Mouse (Mus musculus): ENCODE data around the gene Igll1. TPM values are rescaled to one million over a fixed set of nuclear protein-coding genes. Genes with fewer than 3 reads are reported as not detected.

The Igll1 gene
- polyA plus RNA-seq, 1 experiment from 2014 or later = not detected

DNA sequence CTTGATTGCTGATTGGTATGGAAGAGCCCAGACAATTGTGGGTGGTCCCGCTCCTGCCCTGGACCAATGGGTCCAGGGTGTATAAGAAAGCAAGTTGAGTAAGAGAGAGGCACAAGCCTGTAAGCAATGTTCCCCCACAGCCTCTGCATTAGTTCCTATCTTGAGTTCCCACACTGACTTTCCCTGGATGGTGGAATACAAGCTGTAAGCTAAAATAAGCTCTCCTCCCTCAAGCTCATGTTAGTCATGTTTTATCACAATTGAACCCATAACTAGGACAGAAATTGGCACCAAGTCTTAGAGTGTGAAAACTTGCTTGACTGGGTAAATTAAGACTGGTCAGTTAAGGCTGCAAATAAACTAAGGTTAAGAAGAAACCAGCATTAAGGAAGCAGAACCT is 8.2 kb downstream of the Igll1 start:
- 86% methylated on average over 1 of the region's 1 CpGs for WGBS

DNA sequence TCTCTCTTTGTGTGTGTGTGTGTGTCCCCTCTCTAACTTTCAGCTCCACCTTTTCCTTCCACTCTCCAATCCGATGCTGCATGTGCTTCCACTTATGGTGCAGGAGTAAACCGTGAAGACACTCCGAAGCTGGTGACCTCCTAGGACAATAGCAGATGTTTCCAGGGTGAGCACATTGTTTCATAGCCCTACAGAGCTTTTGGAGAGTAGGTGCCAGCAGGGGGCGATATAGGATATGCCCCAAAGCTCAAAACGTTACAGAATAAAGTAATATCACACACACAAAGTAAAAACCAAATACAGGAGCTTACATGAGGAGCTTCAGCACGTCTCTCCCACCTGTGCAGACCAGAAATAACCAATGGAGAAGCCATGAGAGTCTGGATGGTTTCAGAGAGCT is 8.9 kb downstream of the Igll1 start:
- H3K4me2 ChIP-seq (replicated peaks; ENCODE audit: low read depth) = no peak overlapping the region
- H3K9ac ChIP-seq (ENCODE audit: low read depth, low read length) = no peak overlapping the region
- TF ChIP-seq CTCF (IDR thresholded peaks at IDR 0.05; ENCODE audit: low read depth) = peak; percentile 78
- no peak overlapping the region for H3K27ac ChIP-seq (ENCODE audit: low read depth, low read length)
- no peaks in the 10 kb centered on the region for H3K36me3 ChIP-seq (ENCODE audit: control insufficient read depth, insufficient read depth)
- no peak for ATAC-seq
- no peaks in the 10 kb centered on the region for H3K4me1 ChIP-seq (replicated peaks; ENCODE audit: control insufficient read depth, insufficient read depth, low read length)
- 28% methylated on average over 6 of the region's 6 CpGs for WGBS
- no peaks in the 10 kb centered on the region for H3K9me3 ChIP-seq (ENCODE audit: control insufficient read depth)
- H3K4me3 ChIP-seq (ENCODE audit: low read depth, low read length) = no peak overlapping the region
- H3K27me3 ChIP-seq (replicated peaks; ENCODE audit: control insufficient read depth, insufficient read depth, low read length) = no peaks in the 10 kb centered on the region

More for the DNA sequence above, 8.2 kb downstream of the Igll1 start:
- Histone ChIP-seq H3K4me2 (replicated peaks; ENCODE audit: low read depth) (no peak overlapping the region), H3K27ac (ENCODE audit: low read depth, low read length) (no peak overlapping the region), H3K9me3 (ENCODE audit: control insufficient read depth) (no peaks in the 10 kb centered on the region), H3K4me3 (ENCODE audit: low read depth, low read length) (no peak overlapping the region), H3K36me3 (ENCODE audit: control insufficient read depth, insufficient read depth) (no peaks in the 10 kb centered on the region), H3K4me1 (replicated peaks; ENCODE audit: control insufficient read depth, insufficient read depth, low read length) (no peaks in the 10 kb centered on the region), H3K27me3 (replicated peaks; ENCODE audit: control insufficient read depth, insufficient read depth, low read length) (no peaks in the 10 kb centered on the region), H3K9ac (ENCODE audit: low read depth, low read length) (no peak overlapping the region)
- ATAC-seq = no peak
- no peak for TF ChIP-seq CTCF (IDR thresholded peaks at IDR 0.05; ENCODE audit: low read depth)

DNA sequence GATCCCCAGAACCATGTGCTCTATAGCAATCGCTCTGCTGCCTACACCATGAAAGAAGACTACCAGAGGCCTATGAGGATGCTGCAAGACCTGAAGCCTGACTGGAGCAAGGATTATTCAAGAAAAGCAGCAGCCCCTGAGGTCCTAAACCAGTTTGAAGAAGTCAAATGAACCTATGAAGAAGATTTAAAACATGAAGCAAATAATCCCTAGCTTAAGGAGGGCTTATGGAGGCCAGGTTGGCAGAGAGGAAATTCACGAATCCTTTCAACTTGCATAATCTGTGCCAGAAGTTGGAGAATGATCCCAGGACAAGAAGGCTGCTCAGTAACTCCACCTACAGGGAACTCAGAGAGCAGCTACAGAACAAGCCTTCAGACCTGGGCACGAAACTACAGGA is 11.4 kb downstream of the Igll1 start:
- WGBS = 87% methylated on average over 3 of the region's 3 CpGs
- H3K4me3 ChIP-seq (ENCODE audit: low read depth, low read length) = no peak overlapping the region
- no peak overlapping the region for H3K4me2 ChIP-seq (replicated peaks; ENCODE audit: low read depth)
- ATAC-seq = no peak
- TF ChIP-seq CTCF (IDR thresholded peaks at IDR 0.05; ENCODE audit: low read depth) = no peak
- H3K9ac ChIP-seq (ENCODE audit: low read depth, low read length) = no peak overlapping the region
- H3K4me1 ChIP-seq (replicated peaks; ENCODE audit: control insufficient read depth, insufficient read depth, low read length) = no peaks in the 10 kb centered on the region
- H3K27me3 ChIP-seq (replicated peaks; ENCODE audit: control insufficient read depth, insufficient read depth, low read length) = no peaks in the 10 kb centered on the region
- H3K36me3 ChIP-seq (ENCODE audit: control insufficient read depth, insufficient read depth) = no peaks in the 10 kb centered on the region
- H3K27ac ChIP-seq (ENCODE audit: low read depth, low read length) = no peak overlapping the region
- no peaks in the 10 kb centered on the region for H3K9me3 ChIP-seq (ENCODE audit: control insufficient read depth)

DNA sequence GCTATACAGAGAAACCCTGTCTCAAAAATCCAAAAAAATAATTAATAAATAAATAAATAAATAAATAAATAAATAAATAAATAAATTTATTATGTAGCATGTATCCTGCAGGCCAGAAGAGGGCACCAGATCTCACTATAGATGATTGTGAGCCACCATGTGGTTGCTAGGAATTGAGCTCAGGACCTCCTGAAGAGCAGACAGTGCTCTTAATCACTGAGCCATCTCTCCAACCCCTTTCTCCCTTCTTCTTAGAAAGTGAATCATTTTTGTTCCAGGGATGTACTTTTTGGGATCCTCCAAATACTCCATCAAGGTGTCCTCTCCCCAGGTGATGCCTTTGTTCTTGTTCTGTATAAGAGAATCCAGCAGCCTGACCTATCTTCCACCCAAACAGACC is 14.6 kb downstream of the Igll1 start:
- Histone ChIP-seq H3K4me3 (ENCODE audit: low read depth, low read length) (no peak overlapping the region), H3K27ac (ENCODE audit: low read depth, low read length) (no peak overlapping the region), H3K27me3 (replicated peaks; ENCODE audit: control insufficient read depth, insufficient read depth, low read length) (no peaks in the 10 kb centered on the region), H3K36me3 (ENCODE audit: control insufficient read depth, insufficient read depth) (no peaks in the 10 kb centered on the region), H3K9ac (ENCODE audit: low read depth, low read length) (no peak overlapping the region), H3K4me1 (replicated peaks; ENCODE audit: control insufficient read depth, insufficient read depth, low read length) (no peaks in the 10 kb centered on the region), H3K9me3 (ENCODE audit: control insufficient read depth) (no peaks in the 10 kb centered on the region), H3K4me2 (replicated peaks; ENCODE audit: low read depth) (no peak overlapping the region)
- no peak for TF ChIP-seq CTCF (IDR thresholded peaks at IDR 0.05; ENCODE audit: low read depth)
- ATAC-seq = no peak

DNA sequence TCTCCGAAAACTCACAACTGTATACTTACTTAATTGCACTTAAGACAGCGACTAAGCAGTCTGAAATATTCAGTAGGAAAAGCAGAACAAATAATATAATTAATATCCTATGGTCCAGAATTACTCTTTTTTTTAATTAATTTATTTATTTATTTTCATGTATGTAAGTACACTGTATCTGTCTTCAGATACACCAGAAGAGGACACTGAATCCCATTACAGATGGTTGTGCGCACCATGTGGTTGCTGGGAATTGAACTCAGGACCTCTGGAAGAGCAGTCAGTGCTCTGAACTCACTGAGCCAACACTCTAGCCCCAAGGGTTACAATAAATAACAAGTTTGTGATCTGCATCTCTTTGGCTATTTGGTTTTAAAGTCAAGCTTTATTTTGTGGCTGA is 34.1 kb downstream of the Igll1 start:
- no peak for ATAC-seq
- no peak for TF ChIP-seq CTCF (IDR thresholded peaks at IDR 0.05; ENCODE audit: low read depth)
- Histone ChIP-seq H3K27ac (ENCODE audit: low read depth, low read length) (no peak overlapping the region), H3K27me3 (replicated peaks; ENCODE audit: control insufficient read depth, insufficient read depth, low read length) (no peaks in the 10 kb centered on the region), H3K9ac (ENCODE audit: low read depth, low read length) (no peak overlapping the region), H3K4me3 (ENCODE audit: low read depth, low read length) (no peak overlapping the region), H3K4me1 (replicated peaks; ENCODE audit: control insufficient read depth, insufficient read depth, low read length) (no peaks in the 10 kb centered on the region), H3K9me3 (ENCODE audit: control insufficient read depth) (no peaks in the 10 kb centered on the region), H3K4me2 (replicated peaks; ENCODE audit: low read depth) (peak overlapping the region; percentile 92; the same call in 1 of the 2 replicates), H3K36me3 (ENCODE audit: control insufficient read depth, insufficient read depth) (no peaks in the 10 kb centered on the region)
- 82% methylated on average over 3 of the region's 3 CpGs for WGBS

DNA sequence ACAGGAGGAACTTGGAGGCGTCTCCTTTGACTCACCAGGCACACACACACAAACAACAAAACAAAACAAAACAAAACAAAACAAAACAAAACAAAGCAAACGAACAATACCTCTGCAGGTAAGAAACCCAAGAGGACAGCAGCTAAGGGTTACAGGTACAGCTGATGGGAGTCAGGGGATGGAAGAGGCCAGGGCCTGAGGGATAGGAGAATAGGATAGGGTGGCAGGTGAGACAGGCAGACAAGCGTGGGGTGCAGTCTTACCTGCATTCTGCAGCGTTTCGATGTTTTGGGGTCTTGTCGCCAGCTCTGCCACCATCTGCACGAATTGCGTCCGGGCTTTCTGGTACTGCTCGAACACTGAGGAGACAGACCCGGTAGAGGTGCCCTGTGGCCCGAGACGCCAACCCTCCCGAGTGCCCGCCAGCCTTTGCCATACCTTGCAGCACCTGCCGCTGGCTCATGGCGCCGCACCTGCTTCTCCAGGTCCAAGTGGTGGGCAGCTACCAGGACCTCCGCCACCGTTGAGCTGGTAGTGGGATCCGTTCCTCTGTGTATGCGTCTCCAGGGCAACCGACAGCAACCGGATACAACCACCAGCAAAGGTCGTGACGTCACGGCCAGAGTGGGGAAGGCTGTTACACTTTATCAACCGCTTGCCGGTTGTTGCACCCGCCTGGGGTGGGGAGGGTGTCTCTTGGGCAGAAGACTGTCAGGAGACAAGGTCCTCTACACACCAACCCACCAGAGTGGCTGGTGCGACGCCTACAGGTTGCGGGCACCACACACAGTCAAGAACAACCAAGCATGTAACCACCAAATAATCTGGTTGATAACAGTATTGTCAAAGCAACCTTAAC is 34.8 kb downstream of the Igll1 start, which contains the start of gene Spag6l:
Gene Spag6l (minus strand): TSS at position 700 of the 859 bp plus-strand sequence.
- no peaks in the 10 kb centered on the region for H3K9me3 ChIP-seq (ENCODE audit: control insufficient read depth)
- peak; percentile 62 for TF ChIP-seq CTCF (IDR thresholded peaks at IDR 0.05; ENCODE audit: low read depth)
- ATAC-seq = peak; percentile 72
- H3K27ac ChIP-seq (ENCODE audit: low read depth, low read length) = no peak within 1 kb of the TSS
- WGBS = 6% methylated on average over 33 of the region's 33 CpGs
- no peak within 1 kb of the TSS for H3K9ac ChIP-seq (ENCODE audit: low read depth, low read length)
- no peaks in the 10 kb centered on the region for H3K36me3 ChIP-seq (ENCODE audit: control insufficient read depth, insufficient read depth)
- peak within 1 kb of the TSS; percentile 92 for H3K4me2 ChIP-seq (replicated peaks; ENCODE audit: low read depth)
- no peaks in the 10 kb centered on the region for H3K27me3 ChIP-seq (replicated peaks; ENCODE audit: control insufficient read depth, insufficient read depth, low read length)
- peak within 1 kb of the TSS; percentile 46 for H3K4me3 ChIP-seq (ENCODE audit: low read depth, low read length)
- no peaks in the 10 kb centered on the region for H3K4me1 ChIP-seq (replicated peaks; ENCODE audit: control insufficient read depth, insufficient read depth, low read length)

All from intestine, postnatal 0 days (tissue).